Comparison of ENCODE assay signal across 8 mouse cellular contexts in genomic region chr16:30063984-30064453, GRCm38 (mm10). TPM values are rescaled to one million over a fixed set of nuclear protein-coding genes. Genes with fewer than 3 reads are reported as not detected.
DNase-seq lines count a peak whose midpoint lies in the region; ATAC-seq and TF ChIP-seq lines count a peak whose summit lies in the region.

Gene Hes1 (plus strand): TSS chr16:30064384.

- peaks cover 100% of the 10 kb centered on the region for H3K27me3 ChIP-seq in erythroblast, embryonic 14.5 days (ENCODE audit: control insufficient read depth)
- no peaks in the 10 kb centered on the region for H3K27me3 ChIP-seq in intestine, postnatal 0 days (replicated peaks; ENCODE audit: control insufficient read depth, insufficient read depth, low read length)
- H3K27me3 ChIP-seq in limb, embryonic 10.5 days (ENCODE audit: low read depth, poor library complexity, severe bottlenecking), result peaks cover 25% of the 10 kb centered on the region
- H3K27me3 ChIP-seq in midbrain, embryonic 13.5 days, result peaks cover 72% of the 10 kb centered on the region
- H3K27me3 ChIP-seq in spleen, adult 2 months (ENCODE audit: control insufficient read depth, insufficient read depth, low read length), result peaks cover 1% of the 10 kb centered on the region; the same call in 1 of the 2 replicates

- TF ChIP-seq CTCF in intestine, postnatal 0 days (IDR thresholded peaks at IDR 0.05; ENCODE audit: low read depth), result peak; percentile 22; the same call in 1 of the 2 replicates
- no peak for TF ChIP-seq CTCF in spleen, adult 2 months (IDR thresholded peaks at IDR 0.05; ENCODE audit: extremely low read depth, insufficient read depth, insufficient read length, insufficient replicate concordance)

- no peaks in the 10 kb centered on the region for H3K36me3 ChIP-seq in erythroblast, embryonic 14.5 days (ENCODE audit: control insufficient read depth)
- no peaks in the 10 kb centered on the region; the same call in 1 of the 2 replicates for H3K36me3 ChIP-seq in intestine, postnatal 0 days (ENCODE audit: control insufficient read depth, insufficient read depth)
- H3K36me3 ChIP-seq in limb, embryonic 10.5 days, result peaks cover 8% of the 10 kb centered on the region; the same call in 1 of the 2 replicates
- no peaks in the 10 kb centered on the region for H3K36me3 ChIP-seq in midbrain, embryonic 13.5 days
- H3K36me3 ChIP-seq in spleen, adult 2 months (ENCODE audit: control insufficient read depth, insufficient read depth, low read length), result peaks cover 6% of the 10 kb centered on the region

- peak; percentile 96 for DNase-seq in embryo, embryonic 9.5 days (ENCODE audit: extremely low spot score)
- DNase-seq in limb, embryonic 10.5 days (ENCODE audit: low spot score), result peak; percentile 96
- DNase-seq in spleen, adult 2 months (ENCODE audit: low read depth in 1 of 2, low spot score in 2 of 2), result peak; percentile 76 to 84

- H3K9ac ChIP-seq in intestine, postnatal 0 days (ENCODE audit: low read depth, low read length), result peak within 1 kb of the TSS; percentile 75
- H3K9ac ChIP-seq in midbrain, embryonic 13.5 days (replicated peaks), result peak within 1 kb of the TSS; percentile 76

- H3K4me3 ChIP-seq in erythroblast, embryonic 14.5 days (replicated peaks), result peak within 1 kb of the TSS; percentile 58
- H3K4me3 ChIP-seq in intestine, postnatal 0 days (ENCODE audit: low read depth, low read length), result peak within 1 kb of the TSS; percentile 64
- H3K4me3 ChIP-seq in limb, embryonic 10.5 days, result peak within 1 kb of the TSS; percentile 79
- H3K4me3 ChIP-seq in midbrain, embryonic 13.5 days (replicated peaks), result peak within 1 kb of the TSS; percentile 65
- peak within 1 kb of the TSS; percentile 59 for H3K4me3 ChIP-seq in spleen, adult 2 months (ENCODE audit: extremely low read depth, insufficient read depth, insufficient read length)

- H3K9me3 ChIP-seq in erythroblast, embryonic 14.5 days (ENCODE audit: control insufficient read depth, low read length), result peaks cover 5% of the 10 kb centered on the region; the same call in 1 of the 2 replicates
- H3K9me3 ChIP-seq in intestine, postnatal 0 days (ENCODE audit: control insufficient read depth), result no peaks in the 10 kb centered on the region
- H3K9me3 ChIP-seq in limb, embryonic 10.5 days (replicated peaks), result no peaks in the 10 kb centered on the region
- no peaks in the 10 kb centered on the region for H3K9me3 ChIP-seq in midbrain, embryonic 13.5 days

- H3K4me1 ChIP-seq in erythroblast, embryonic 14.5 days (ENCODE audit: control insufficient read depth), result peaks cover 25% of the 10 kb centered on the region
- H3K4me1 ChIP-seq in intestine, postnatal 0 days (replicated peaks; ENCODE audit: control insufficient read depth, insufficient read depth, low read length), result peaks cover 7% of the 10 kb centered on the region; the same call in 1 of the 2 replicates
- H3K4me1 ChIP-seq in limb, embryonic 10.5 days, result peaks cover 76% of the 10 kb centered on the region
- peaks cover 69% of the 10 kb centered on the region for H3K4me1 ChIP-seq in midbrain, embryonic 13.5 days (replicated peaks)
- peaks cover 21% of the 10 kb centered on the region for H3K4me1 ChIP-seq in spleen, adult 2 months (ENCODE audit: control insufficient read depth, insufficient read depth, insufficient read length)

- peak within 1 kb of the TSS; percentile 97 for H3K4me2 ChIP-seq in intestine, postnatal 0 days (replicated peaks; ENCODE audit: low read depth)
- peak within 1 kb of the TSS; percentile 99 for H3K4me2 ChIP-seq in midbrain, embryonic 13.5 days (replicated peaks)

- no peak; the same call in 1 of the 2 replicates for TF ChIP-seq POLR2A in spleen, adult 2 months (IDR thresholded peaks at IDR 0.05; ENCODE audit: low read depth, low read length)

- peak within 1 kb of the TSS; percentile 99 for H3K27ac ChIP-seq in intestine, postnatal 0 days (ENCODE audit: low read depth, low read length)
- peak within 1 kb of the TSS; percentile 99 for H3K27ac ChIP-seq in limb, embryonic 10.5 days
- peak within 1 kb of the TSS; percentile 85 for H3K27ac ChIP-seq in midbrain, embryonic 13.5 days
- peak within 1 kb of the TSS; percentile 90 for H3K27ac ChIP-seq in spleen, adult 2 months (ENCODE audit: insufficient read depth, low read length)

- under 1% methylated on average over 54 of the region's 57 CpGs for WGBS in intestine, postnatal 0 days
- under 1% methylated on average over 54 of the region's 57 CpGs for WGBS in limb, embryonic 10.5 days
- WGBS in midbrain, embryonic 13.5 days, result 0% methylated on average over 48 of the region's 57 CpGs
- WGBS in spleen, adult 2 months, result under 1% methylated on average over 41 of the region's 57 CpGs

- no peak for ATAC-seq in erythroblast, adult 5-6 weeks (replicated peaks; ENCODE audit: low FRiP score, poor library complexity, severe bottlenecking)
- peak; percentile 31 for ATAC-seq in granulocyte monocyte progenitor cell, adult 5-6 weeks (replicated peaks; ENCODE audit: poor library complexity, severe bottlenecking)
- ATAC-seq in intestine, postnatal 0 days, result peak; percentile 86
- peak; percentile 85 for ATAC-seq in midbrain, embryonic 13.5 days

RNA-seq across cellular contexts. Expression of gene Hes1, which starts in this region (rescaled TPM):
- 0.19 and 0.32 TPM in 2 replicates for polyA plus RNA-seq in erythroblast, embryonic 14.5 days (2012)
- total RNA-seq in erythroblast, adult 5-6 weeks (2015; ENCODE audit: low replicate concordance), result not detected in 2 replicates
- total RNA-seq in erythroblast, adult 5-6 weeks (2017; ENCODE audit: low replicate concordance), result 0.26 and 10.9 TPM in 2 replicates
- not detected in 2 replicates for total RNA-seq in granulocyte monocyte progenitor cell, adult 5-6 weeks (2014; fragmentation: Nextera tagmentation)
- total RNA-seq in granulocyte monocyte progenitor cell, adult 5-6 weeks (2017), result not detected in 2 replicates
- 44.0 and 52.9 TPM in 2 replicates for polyA plus RNA-seq in intestine, postnatal 0 days (2015; fragmentation: Nextera tagmentation; extraction: Ambion mirVana)
- 39.5 and 45.5 TPM in 2 replicates for polyA plus RNA-seq in limb, embryonic 10.5 days (2016; fragmentation: Nextera tagmentation; extraction: Ambion mirVana)
- 14.1 and 19.7 TPM in 2 replicates for polyA plus RNA-seq in midbrain, embryonic 13.5 days (2015; fragmentation: Nextera tagmentation; extraction: Ambion mirVana)
- polyA plus RNA-seq in spleen, adult 2 months (2012; rRNA removed), result 94.1 and 116 TPM in 2 replicates

Comparison
In these comparisons a context has a peak if more than half of its experiments do, and no peak if none do; other contexts are left out.
1. RNA of gene Hes1 (polyA plus RNA-seq): 94.1 to 116 TPM in spleen, adult 2 months, 44.0 to 52.9 TPM in intestine, postnatal 0 days, 39.5 to 45.5 TPM in limb, embryonic 10.5 days and 14.1 to 19.7 TPM in midbrain, embryonic 13.5 days; 0.19 to 0.32 TPM in erythroblast, embryonic 14.5 days; every median in the first group is over 10 times any median in the second.
2. Peak in ATAC-seq in granulocyte monocyte progenitor cell, adult 5-6 weeks; RNA of the gene not detected or under 1 TPM.
3. Peak in every context shown above with its lines, with median percentiles within 50 percentile points of each other: H3K4me3 ChIP-seq, DNase-seq and H3K27ac ChIP-seq.